Mouse (Mus musculus) embryonic facial prominence, embryonic 12.5 days (tissue): ENCODE measurements around the gene Olfr709-ps1. TPM values are rescaled to one million over a fixed set of nuclear protein-coding genes. Genes with fewer than 3 reads are reported as not detected.
"Not testable (repeated sequence)": the region's sequence is repeated elsewhere in the genome, so short reads cannot be mapped to it uniquely, and the experiment has no call there.

ENCODE experiments used
- ATAC-seq: fragments of 200-750 bp; cut with Nextera tagmentation; 2 replicates; pipeline ENCODE4 v1.8.0; 2017; ENCODE audit not compliant: insufficient number of reproducible peaks, insufficient read depth, low FRiP score, low TSS enrichment
- H3K27ac ChIP-seq: fragments of 300-500 bp; sonication (generic); 2 replicates; pipeline ENCODE4 v1.5.1; 2016; ENCODE audit warnings: mild to moderate bottlenecking
- H3K27me3 ChIP-seq: fragments of 300-500 bp; sonication (generic); 2 replicates; pipeline ENCODE4 v1.6.1; 2016; ENCODE audit warnings: mild to moderate bottlenecking, moderate library complexity
- H3K36me3 ChIP-seq: fragments of 300-500 bp; sonication (generic); 2 replicates; pipeline ENCODE4 v1.6.1; 2016; ENCODE audit warnings: mild to moderate bottlenecking
- H3K4me1 ChIP-seq: fragments of 300-500 bp; sonication (generic); 2 replicates; pipeline ENCODE4 v1.6.1; 2016
- H3K4me2 ChIP-seq: fragments of 300-500 bp; sonication (generic); replicated peaks from 2 replicates; pipeline ENCODE4 v1.6.1; 2016; ENCODE audit warnings: mild to moderate bottlenecking, moderate library complexity
- H3K4me3 ChIP-seq: fragments of 300-500 bp; sonication (generic); 2 replicates; pipeline ENCODE4 v1.5.1; 2016; ENCODE audit warnings: mild to moderate bottlenecking
- H3K9ac ChIP-seq: fragments of 300-500 bp; sonication (generic); 2 replicates; pipeline ENCODE4 v1.6.1; 2016; ENCODE audit warnings: mild to moderate bottlenecking, moderate library complexity
- H3K9me3 ChIP-seq: fragments of 300-500 bp; sonication (generic); 2 replicates; pipeline ENCODE4 v1.6.1; 2016; ENCODE audit warnings: mild to moderate bottlenecking, moderate library complexity
- WGBS: fragments of 180-500 bp; shearing (Covaris S2); methylation state at CpG from one replicate; pipeline ENCODE4 v1.1.7; 2016; 5-methylcytosine and 5-hydroxymethylcytosine counted together
- polyA plus RNA-seq: library from polyadenylated mRNA; unstranded; fragments of >200 nt; fragmentation: Nextera tagmentation; extraction: Ambion mirVana; gene quantifications from 2 replicates; pipeline ENCODE4 v1.2.1, GENCODE M21; 2016

The Olfr709-ps1 gene
- polyA plus RNA-seq, result not detected in 2 replicates

- Histone ChIP-seq H3K4me2 (no peak within 1 kb of the TSS), H3K4me1 (no peaks in the 10 kb centered on the region), H3K27me3 (no peaks in the 10 kb centered on the region), H3K4me3 (no peak within 1 kb of the TSS), H3K9me3 (no peaks in the 10 kb centered on the region), H3K27ac (no peak within 1 kb of the TSS), H3K9ac (no peak within 1 kb of the TSS), H3K36me3 (no peaks in the 10 kb centered on the region)
- no peak for ATAC-seq
Measured at GRCm38 (mm10) chr7:106932119-106932518, at the start of gene Olfr709-ps1. Olfr709-ps1 (minus strand) TSS chr7:106932219.

GRCm38 (mm10) chr7:106975353-106975752 is 43.3 kb upstream of the Olfr709-ps1 start, which contains the start of gene Olfr711:
Olfr711 (minus strand) TSS chr7:106975453.
- H3K4me2 ChIP-seq, result no peak within 1 kb of the TSS
- WGBS, result 73% methylated on average over 1 of the region's 1 CpGs
- H3K9me3 ChIP-seq, result no peaks in the 10 kb centered on the region
- no peaks in the 10 kb centered on the region for H3K36me3 ChIP-seq
- no peaks in the 10 kb centered on the region for H3K27me3 ChIP-seq
- no peaks in the 10 kb centered on the region for H3K4me1 ChIP-seq
- no peak within 1 kb of the TSS for H3K27ac ChIP-seq
- no peak within 1 kb of the TSS for H3K9ac ChIP-seq
- ATAC-seq, result no peak
- H3K4me3 ChIP-seq, result no peak within 1 kb of the TSS

GRCm38 (mm10) chr7:106967503-106967902 is 35.5 kb upstream of the Olfr709-ps1 start:
- H3K9ac ChIP-seq, H3K27ac ChIP-seq, H3K4me2 ChIP-seq, H3K4me1 ChIP-seq, ATAC-seq, H3K36me3 ChIP-seq, H3K27me3 ChIP-seq, H3K9me3 ChIP-seq, H3K4me3 ChIP-seq: not testable (repeated sequence)

GRCm38 (mm10) chr7:106963837-106964236 is 31.8 kb upstream of the Olfr709-ps1 start, which contains the start of gene Olfr6:
Olfr6 (minus strand) TSS chr7:106963937.
- Histone ChIP-seq H3K4me2 (no peak within 1 kb of the TSS), H3K9ac (no peak within 1 kb of the TSS), H3K36me3 (no peaks in the 10 kb centered on the region), H3K9me3 (no peaks in the 10 kb centered on the region), H3K4me3 (no peak within 1 kb of the TSS), H3K27me3 (no peaks in the 10 kb centered on the region), H3K4me1 (no peaks in the 10 kb centered on the region), H3K27ac (no peak within 1 kb of the TSS)
- ATAC-seq, result no peak
- WGBS, result 77% methylated on average over 1 of the region's 1 CpGs

GRCm38 (mm10) chr7:106948212-106948611 is 16.2 kb upstream of the Olfr709-ps1 start, which contains the start of gene Olfr710:
Olfr710 (minus strand) TSS chr7:106948312.
- Histone ChIP-seq H3K9ac (no peak within 1 kb of the TSS), H3K4me2 (no peak within 1 kb of the TSS), H3K36me3 (no peaks in the 10 kb centered on the region), H3K27ac (no peak within 1 kb of the TSS), H3K9me3 (no peaks in the 10 kb centered on the region), H3K27me3 (no peaks in the 10 kb centered on the region), H3K4me3 (no peak within 1 kb of the TSS), H3K4me1 (no peaks in the 10 kb centered on the region)
- ATAC-seq, result no peak
- 75% methylated on average over 3 of the region's 3 CpGs for whole genome bisulfite sequencing

GRCm38 (mm10) chr7:106920961-106921360 is 11.1 kb downstream of the Olfr709-ps1 start:
- H3K27ac ChIP-seq, H3K4me2 ChIP-seq, H3K9ac ChIP-seq, H3K4me3 ChIP-seq, H3K36me3 ChIP-seq, H3K4me1 ChIP-seq, ATAC-seq, H3K27me3 ChIP-seq, H3K9me3 ChIP-seq: not testable (repeated sequence)
- 94% methylated on average over 7 of the region's 7 CpGs for whole genome bisulfite sequencing

- H3K27me3 ChIP-seq, result no peaks in the 10 kb centered on the region
- H3K4me2 ChIP-seq, result no peak within 1 kb of the TSS
- H3K27ac ChIP-seq, result no peak within 1 kb of the TSS
- H3K9me3 ChIP-seq, result no peaks in the 10 kb centered on the region
- WGBS, result 58% methylated on average over 2 of the region's 2 CpGs
- H3K9ac ChIP-seq, result no peak within 1 kb of the TSS
- ATAC-seq, result no peak
- no peak within 1 kb of the TSS for H3K4me3 ChIP-seq
- H3K4me1 ChIP-seq, result no peaks in the 10 kb centered on the region
- H3K36me3 ChIP-seq, result no peaks in the 10 kb centered on the region
Measured at GRCm38 (mm10) chr7:106907676-106908075, 24.3 kb downstream of the Olfr709-ps1 start, which contains the start of gene Olfr1532-ps1. Olfr1532-ps1 (plus strand) TSS chr7:106908001.

GRCm38 (mm10) chr7:106901141-106901540 is 30.9 kb downstream of the Olfr709-ps1 start, which contains the start of gene Olfr707:
Olfr707 (minus strand) TSS chr7:106901241.
- H3K4me2 ChIP-seq, H3K9ac ChIP-seq, H3K27ac ChIP-seq, H3K4me1 ChIP-seq, ATAC-seq, H3K4me3 ChIP-seq, H3K36me3 ChIP-seq, H3K27me3 ChIP-seq, H3K9me3 ChIP-seq: not testable (repeated sequence)
- WGBS, result 89% methylated on average over 3 of the region's 3 CpGs

- H3K4me3 ChIP-seq, result no peak within 1 kb of the TSS
- WGBS, result 84% methylated on average over 2 of the region's 2 CpGs
- H3K27ac ChIP-seq, result no peak within 1 kb of the TSS
- no peaks in the 10 kb centered on the region for H3K9me3 ChIP-seq
- H3K9ac ChIP-seq, result no peak within 1 kb of the TSS
- H3K4me2 ChIP-seq, result no peak within 1 kb of the TSS
- no peak for ATAC-seq
- no peaks in the 10 kb centered on the region for H3K4me1 ChIP-seq
- no peaks in the 10 kb centered on the region for H3K27me3 ChIP-seq
- no peaks in the 10 kb centered on the region for H3K36me3 ChIP-seq
Measured at GRCm38 (mm10) chr7:106888062-106888461, 44.0 kb downstream of the Olfr709-ps1 start, which contains the start of gene Olfr706. Olfr706 (minus strand) TSS chr7:106888162.

GRCm38 (mm10) chr7:106876791-106877190 is 55.2 kb downstream of the Olfr709-ps1 start, which contains the start of gene Olfr705:
Olfr705 (minus strand) TSS chr7:106876891.
- WGBS, result 81% methylated on average over 3 of the region's 3 CpGs
- Histone ChIP-seq H3K27ac (no peak within 1 kb of the TSS), H3K4me3 (no peak within 1 kb of the TSS), H3K4me1 (no peaks in the 10 kb centered on the region), H3K27me3 (no peaks in the 10 kb centered on the region), H3K9ac (no peak within 1 kb of the TSS), H3K4me2 (no peak within 1 kb of the TSS), H3K36me3 (no peaks in the 10 kb centered on the region), H3K9me3 (no peaks in the 10 kb centered on the region)
- no peak for ATAC-seq
